Mouse (Mus musculus) cerebellum, adult 11 months (tissue): ENCODE results near the gene Pde1c.

ENCODE experiments used
- DNase-seq: peaks from one replicate; pipeline ENCODE4 v3.0.0; 2022

The Pde1c gene

GRCm38 (mm10) chr6:56322799-56323198 lies 246.1 kb downstream of the Pde1c start:
- DNase-seq = no peak

- DNase-seq = no peak
Observed at GRCm38 (mm10) chr6:56310318-56310717, 258.6 kb downstream of the Pde1c start.

GRCm38 (mm10) chr6:56306066-56306465 lies 262.8 kb downstream of the Pde1c start:
- no peak for DNase-seq

GRCm38 (mm10) chr6:56292176-56292575 lies 276.7 kb downstream of the Pde1c start:
- DNase-seq = no peak

GRCm38 (mm10) chr6:56289307-56289706 lies 279.6 kb downstream of the Pde1c start:
- no peak for DNase-seq

- no peak for DNase-seq
Observed at GRCm38 (mm10) chr6:56284821-56285220, 284.1 kb downstream of the Pde1c start.

- DNase-seq = no peak
Observed at GRCm38 (mm10) chr6:56275461-56275860, 293.4 kb downstream of the Pde1c start.

- no peak for DNase-seq
Observed at GRCm38 (mm10) chr6:56271741-56272140, 297.2 kb downstream of the Pde1c start.

GRCm38 (mm10) chr6:56264509-56264908 lies 304.4 kb downstream of the Pde1c start:
- no peak for DNase-seq

- no peak for DNase-seq
Observed at GRCm38 (mm10) chr6:56260118-56260517, 308.8 kb downstream of the Pde1c start.

- no peak for DNase-seq
Observed at GRCm38 (mm10) chr6:56257555-56258297, 311.2 kb downstream of the Pde1c start.

GRCm38 (mm10) chr6:56250091-56250490 lies 318.8 kb downstream of the Pde1c start:
- peak; percentile 47 for DNase-seq

- DNase-seq = peak; percentile 18
Observed at GRCm38 (mm10) chr6:56191426-56192140, 377.3 kb downstream of the Pde1c start.

- DNase-seq = no peak
Observed at GRCm38 (mm10) chr6:56176485-56176884, 392.4 kb downstream of the Pde1c start.

GRCm38 (mm10) chr6:56172172-56172571 lies 396.7 kb downstream of the Pde1c start:
- DNase-seq = no peak

GRCm38 (mm10) chr6:56168736-56169135 lies 400.2 kb downstream of the Pde1c start:
- DNase-seq = no peak

GRCm38 (mm10) chr6:56158217-56158616 lies 410.7 kb downstream of the Pde1c start:
- no peak for DNase-seq

- peak; percentile 41 for DNase-seq
Observed at GRCm38 (mm10) chr6:56156836-56157235, 412.1 kb downstream of the Pde1c start.

GRCm38 (mm10) chr6:56130493-56131159 lies 438.3 kb downstream of the Pde1c start:
- peak; percentile 8 for DNase-seq

- no peak for DNase-seq
Observed at GRCm38 (mm10) chr6:56099520-56100101, 469.3 kb downstream of the Pde1c start.

- DNase-seq = no peak
Observed at GRCm38 (mm10) chr6:56098427-56098826, 470.5 kb downstream of the Pde1c start.

GRCm38 (mm10) chr6:56076378-56076805 lies 492.5 kb downstream of the Pde1c start:
- peak; percentile 40 for DNase-seq

- DNase-seq = no peak
Observed at GRCm38 (mm10) chr6:56068516-56068915, 500.4 kb downstream of the Pde1c start.
